Mouse (Mus musculus) E14TG2a.4 (cell line): ENCODE measurements around the gene Gm37240.

Experiments
- CTCF ChIP-seq: conservative IDR thresholded peaks from 2 replicates; pipeline ENCODE4 v1.5.1; 2014; ENCODE audit warnings: low read length
- NANOG ChIP-seq: IDR thresholded peaks from 2 replicates; pipeline ENCODE4 v1.6.1; 2014; ENCODE audit warnings: borderline replicate concordance, low read length, mixed read lengths
- POU5F1 ChIP-seq: IDR thresholded peaks from 2 replicates; pipeline ENCODE4 v1.6.1; 2014; ENCODE audit warnings: low read length, borderline replicate concordance

DNA sequence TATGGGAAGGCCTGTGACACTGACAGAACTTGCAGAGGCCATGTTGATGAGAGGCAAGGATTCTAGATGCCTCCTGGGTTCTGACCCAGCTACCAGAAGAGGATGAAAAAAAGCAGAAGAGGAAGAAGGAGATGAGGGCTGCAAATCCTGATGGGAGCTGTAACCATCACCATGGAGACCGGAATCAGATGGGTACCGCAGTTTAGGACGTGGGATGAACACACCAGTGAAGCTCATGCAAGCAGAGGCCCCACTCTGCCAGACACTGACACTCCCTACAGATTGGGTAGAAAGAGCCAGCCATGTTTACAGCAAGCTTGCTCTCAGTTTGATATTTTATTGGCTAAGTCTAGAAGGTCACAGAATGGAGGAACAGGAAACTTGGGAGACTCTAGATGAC lies 509.8 kb downstream of the Gm37240 start:
- no peak for TF ChIP-seq CTCF
- TF ChIP-seq POU5F1 = no peak
- TF ChIP-seq NANOG = no peak
